Mouse (Mus musculus) urinary bladder, postnatal 4 days (tissue): Measurements from ENCODE around the gene Cald1.

Experiments
- DNase-seq, 2 experiments: peaks; one replicate each; pipeline ENCODE4 v3.0.0; 2021 to 2022; ENCODE audit warnings: low spot score in 2 of 2

Cald1 gene

DNA sequence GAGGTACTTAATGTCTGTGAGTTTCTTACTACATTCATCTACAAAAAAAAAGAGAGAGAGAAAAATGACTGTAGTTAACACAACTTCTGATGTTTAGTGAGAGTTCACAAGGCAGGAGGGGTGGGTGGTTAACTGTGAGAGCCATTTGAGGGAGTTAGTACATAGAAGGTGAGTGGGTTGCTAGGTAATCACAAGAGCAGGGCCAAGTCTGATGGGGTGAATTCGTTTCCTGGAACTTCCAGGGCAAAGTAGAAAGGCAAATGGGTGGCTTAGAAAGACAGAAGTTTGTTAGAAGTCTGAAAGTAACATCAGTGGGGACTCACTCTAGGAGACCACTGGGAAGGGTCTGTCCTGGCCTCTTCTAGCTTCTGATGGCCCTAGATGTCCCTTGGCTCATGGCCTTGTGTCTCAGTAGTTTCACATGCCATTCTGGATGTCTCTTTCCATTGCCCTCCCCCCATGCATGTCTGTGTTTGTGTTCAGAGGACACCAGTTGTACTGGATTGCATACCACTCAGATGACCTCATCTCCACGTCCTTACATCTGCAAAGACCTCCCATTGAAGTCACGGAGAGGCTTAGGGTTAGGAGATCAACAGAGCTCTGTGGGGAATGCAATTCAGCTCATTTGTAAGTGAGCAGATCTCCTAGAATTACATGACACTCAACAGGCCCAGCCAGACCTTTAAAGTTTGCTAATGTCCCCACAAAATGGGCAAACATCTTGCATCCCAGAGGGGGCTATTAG, 118.8 kb downstream of the Cald1 start:
- DNase-seq: no peak

GRCm38 (mm10) chr6:34717651-34718050, 119.4 kb downstream of the Cald1 start:
- DNase-seq: no peak

- DNase-seq: no peak
Measured at GRCm38 (mm10) chr6:34719141-34719680, 120.9 kb downstream of the Cald1 start.

DNA sequence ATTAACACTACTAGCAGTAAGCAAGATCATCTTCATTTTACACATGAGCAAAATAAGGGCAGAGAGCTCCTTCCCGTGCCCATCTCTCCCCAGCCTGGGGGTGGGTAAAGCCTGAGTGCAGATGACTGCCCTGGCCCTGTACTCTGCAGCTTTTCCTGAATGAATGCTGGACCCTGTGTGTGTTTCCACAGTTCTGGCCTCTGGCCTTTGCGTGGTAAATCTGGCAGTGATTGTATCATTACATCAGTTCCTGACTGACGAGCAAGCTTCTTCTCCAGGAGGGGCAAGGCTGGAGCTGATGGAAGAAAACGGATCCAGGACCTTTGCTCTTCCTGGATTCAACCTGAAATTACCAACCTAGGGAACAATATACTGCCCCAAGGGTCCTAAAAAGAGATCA, 122.1 kb downstream of the Cald1 start:
- no peak for DNase-seq

- DNase-seq: no peak
Measured at GRCm38 (mm10) chr6:34721740-34722139, 123.4 kb downstream of the Cald1 start.

DNA sequence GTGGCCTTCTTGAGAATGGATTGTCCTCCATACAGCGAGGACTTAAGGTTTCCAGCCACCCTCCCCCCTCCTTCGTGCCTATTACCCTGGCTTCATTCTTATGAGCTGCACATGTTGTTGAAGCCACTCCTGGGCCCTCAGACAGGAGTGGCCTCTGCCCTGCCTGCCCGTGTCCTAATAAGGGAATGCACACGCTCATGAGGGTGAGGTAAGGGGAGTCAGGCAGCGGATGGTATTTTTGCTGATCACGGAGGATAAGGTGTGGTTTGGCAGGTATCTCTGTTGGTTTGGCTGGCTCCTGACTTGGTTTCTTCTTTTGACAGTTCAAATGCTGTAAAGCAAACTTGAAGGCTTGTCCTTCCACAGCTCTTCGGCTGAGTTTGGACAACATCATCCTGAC, 124.4 kb downstream of the Cald1 start:
- DNase-seq: no peak

DNA sequence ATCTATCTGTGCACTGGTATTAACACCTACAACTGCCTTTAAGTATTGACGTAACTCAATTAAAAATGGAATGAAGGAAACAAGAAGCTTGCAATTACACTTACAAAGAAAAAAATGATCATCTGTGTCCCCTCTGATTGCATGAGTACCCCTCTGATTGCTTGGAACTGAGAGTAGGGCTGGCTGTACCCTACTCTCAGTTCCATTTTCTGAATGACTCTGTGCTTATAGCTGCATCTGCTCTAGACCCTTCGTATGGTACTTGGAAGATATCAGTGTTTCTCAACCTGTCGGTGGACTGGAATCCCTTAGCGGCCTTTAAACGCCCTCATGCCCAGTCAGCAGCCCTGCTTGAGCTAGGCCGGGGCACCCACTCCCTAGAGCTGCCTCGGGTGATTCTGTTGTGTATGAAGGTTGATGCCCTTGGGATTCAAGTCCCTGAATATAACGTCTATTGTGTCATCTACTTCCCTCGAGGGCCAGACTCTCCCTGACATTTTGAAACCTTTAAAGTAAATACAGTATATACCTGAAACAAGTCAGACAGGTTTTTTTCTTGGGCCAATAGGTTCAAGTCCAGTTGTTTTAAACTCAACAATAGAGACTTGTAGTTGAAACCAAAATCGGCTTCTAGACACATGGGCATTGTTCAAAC, 125.1 kb downstream of the Cald1 start:
- no peak for DNase-seq

- DNase-seq: no peak
Measured at GRCm38 (mm10) chr6:34725660-34726059, 127.4 kb downstream of the Cald1 start.

DNA sequence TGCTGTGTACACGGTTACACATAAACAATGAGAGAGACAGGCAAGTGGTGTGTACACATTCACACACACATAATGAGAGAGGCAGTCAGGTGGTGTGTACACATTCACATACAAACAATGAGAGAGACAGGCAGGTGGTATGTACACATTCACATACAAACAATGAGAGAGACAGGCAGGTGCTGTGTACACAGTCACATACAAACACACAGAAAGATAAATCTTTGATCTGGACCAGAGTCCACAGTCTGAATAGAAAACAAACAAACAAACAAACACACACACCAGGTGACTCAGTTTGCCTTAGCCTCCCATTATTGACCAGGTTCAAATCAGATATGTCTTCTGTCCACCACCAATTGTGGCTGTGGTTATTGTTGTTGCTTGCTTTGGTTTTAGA, 127.8 kb downstream of the Cald1 start:
- DNase-seq: no peak

GRCm38 (mm10) chr6:34727316-34727983, 129.2 kb downstream of the Cald1 start:
- no peak for DNase-seq

- no peak for DNase-seq
Measured at GRCm38 (mm10) chr6:34729449-34730151, 131.3 kb downstream of the Cald1 start.

DNA sequence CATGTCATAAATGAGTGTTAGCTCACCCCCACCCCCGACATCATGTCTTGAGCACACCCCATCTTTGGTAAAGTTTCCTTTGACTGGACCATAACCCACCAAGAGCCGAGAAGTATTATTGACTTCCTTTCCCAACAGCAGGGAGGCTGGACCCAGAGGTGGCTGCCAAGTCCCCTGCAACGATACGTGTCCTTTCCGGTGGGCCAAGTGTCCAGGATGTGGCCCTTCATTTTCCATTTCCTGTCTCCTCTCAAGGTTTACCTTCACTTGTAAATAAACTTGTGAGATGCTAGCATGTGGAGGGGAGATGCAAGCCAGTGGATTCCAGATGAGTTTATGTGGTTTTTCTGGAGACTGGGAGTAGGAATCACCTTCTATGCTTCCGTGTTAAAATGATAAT, 132.7 kb downstream of the Cald1 start:
- DNase-seq: no peak

DNA sequence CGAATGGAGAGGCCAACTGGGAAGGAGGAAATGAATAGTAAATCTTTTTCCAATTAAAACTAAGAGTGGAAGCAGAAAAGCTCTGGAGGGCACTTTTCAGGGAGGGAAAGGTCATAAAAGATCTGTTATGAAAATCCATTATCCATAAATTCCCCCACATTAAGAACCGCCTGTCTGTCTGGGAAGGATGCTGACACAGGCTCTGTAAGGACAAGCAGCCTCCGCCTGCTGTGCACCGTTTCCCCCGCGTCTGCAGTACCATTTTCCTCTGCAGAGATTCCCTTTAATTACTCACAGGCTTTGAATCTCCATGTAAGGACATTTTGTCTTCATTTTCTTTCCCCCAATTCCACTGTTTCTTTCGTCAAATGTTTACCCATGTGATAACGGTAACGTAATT, 133.2 kb downstream of the Cald1 start:
- DNase-seq: no peak

- DNase-seq: no peak
Measured at GRCm38 (mm10) chr6:34734940-34735695, 136.8 kb downstream of the Cald1 start.

- DNase-seq: no peak
Measured at GRCm38 (mm10) chr6:34736934-34737333, 138.6 kb downstream of the Cald1 start.

GRCm38 (mm10) chr6:34743946-34744345, 145.6 kb downstream of the Cald1 start:
- DNase-seq: no peak

GRCm38 (mm10) chr6:34747846-34748245, 149.5 kb downstream of the Cald1 start:
- no peak for DNase-seq

DNA sequence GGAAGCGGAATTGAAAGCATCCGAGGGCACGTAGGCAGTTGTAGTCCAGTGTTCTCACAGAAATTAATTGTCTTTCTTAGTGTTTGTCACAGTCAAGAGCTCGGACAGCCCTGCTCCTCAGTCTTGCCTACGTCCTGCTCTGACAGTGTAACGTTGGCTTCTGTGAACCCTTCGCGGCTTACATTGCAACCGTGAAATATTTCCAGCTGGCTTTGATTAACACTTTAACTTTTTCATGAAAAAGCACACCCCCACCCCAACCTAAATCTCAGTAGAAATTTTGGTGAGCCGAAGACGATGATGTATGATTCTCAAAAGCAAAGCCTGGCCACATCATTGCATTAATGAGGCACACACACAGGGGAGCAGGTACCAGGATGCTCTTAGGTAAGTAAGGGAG, 150.3 kb downstream of the Cald1 start:
- DNase-seq: no peak

DNA sequence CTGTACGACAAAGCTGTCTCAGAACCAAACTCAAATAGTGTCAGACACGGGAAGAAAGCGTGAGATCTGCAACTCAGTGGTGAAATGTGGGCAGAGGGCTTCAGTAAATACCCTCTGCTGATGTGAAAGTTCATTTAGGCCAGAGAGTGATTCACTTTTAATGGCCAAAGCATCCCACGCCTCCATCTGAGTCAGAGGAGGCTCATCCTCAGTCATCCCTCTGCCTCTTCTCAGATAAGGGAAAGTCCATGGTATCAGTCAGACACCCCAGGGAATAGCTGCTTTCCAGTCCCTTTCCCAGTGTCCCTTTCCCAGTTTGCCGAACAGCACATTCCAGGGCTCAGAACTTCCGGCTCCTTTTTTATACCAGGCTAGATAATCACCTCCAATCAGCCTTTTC, 151.2 kb downstream of the Cald1 start:
- DNase-seq: no peak

DNA sequence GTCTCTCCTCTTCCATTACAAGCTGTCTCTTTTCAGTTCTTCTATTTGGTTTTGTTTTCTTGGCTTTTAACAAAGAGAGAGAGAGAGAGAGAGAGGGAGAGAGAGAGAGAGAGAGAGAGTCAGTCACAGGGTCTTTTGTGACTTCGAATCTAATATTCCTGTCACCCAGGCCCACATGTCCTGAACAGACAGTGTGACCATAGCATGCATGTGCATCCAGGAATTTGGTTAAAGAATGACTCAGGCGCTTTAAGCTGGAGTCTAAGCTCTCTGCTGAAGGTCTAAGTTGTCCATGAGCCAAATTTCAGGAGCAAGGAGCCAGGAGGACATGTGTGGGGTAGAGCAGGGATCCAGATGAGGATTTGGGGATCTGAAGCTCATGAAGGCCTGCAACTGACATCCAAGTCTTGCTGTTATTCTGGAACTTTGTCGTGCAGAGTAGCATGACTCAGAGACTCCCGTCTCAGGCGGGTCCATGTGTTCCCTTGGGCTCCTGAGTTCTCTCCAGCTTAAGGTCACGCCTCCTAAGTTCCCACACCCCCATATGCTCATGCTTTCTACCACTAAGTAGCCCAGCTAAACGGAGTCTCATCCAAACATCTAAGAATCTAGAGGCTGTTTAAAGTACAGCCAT, 152.3 kb downstream of the Cald1 start:
- no peak for DNase-seq

DNA sequence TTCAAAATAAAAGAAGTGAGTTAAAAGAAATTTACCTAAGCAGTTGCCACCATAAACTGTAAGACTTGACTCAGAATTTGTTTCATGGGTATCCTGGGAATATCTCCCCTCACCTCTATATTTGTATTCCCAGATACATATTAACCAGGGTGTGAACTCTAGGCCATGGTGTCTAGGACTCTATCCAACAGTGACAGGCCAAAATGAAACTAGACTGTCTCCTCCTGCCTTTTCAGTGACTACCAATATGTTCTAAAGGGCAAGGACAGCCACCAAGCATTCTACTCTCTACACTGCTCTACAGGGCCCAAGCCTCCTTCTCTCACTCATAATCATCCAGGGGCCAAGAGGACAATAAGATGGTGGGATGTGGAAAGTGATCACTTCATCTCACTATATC, 153.3 kb downstream of the Cald1 start:
- no peak for DNase-seq
